Mouse (Mus musculus): Measurements from ENCODE around the gene Mrpl54. TPM values are rescaled to one million over a fixed set of nuclear protein-coding genes. Genes with fewer than 3 reads are reported as not detected.
A peak's percentile ranks its signal among the peaks of the same experiment; 100 is the strongest.

Gene Mrpl54
- polyA plus RNA-seq, 1 experiment from 2014 or later, result 138 TPM

- under 1% methylated on average over 74 of the region's 80 CpGs for WGBS
- H3K36me3 ChIP-seq (replicated peaks), result peaks cover 12% of the 10 kb centered on the region; the same call in 1 of the 2 replicates
- peak; percentile 95 for ATAC-seq (ENCODE audit: low FRiP score)
These were observed 26.0 kb upstream of the Mrpl54 start, which contains the start of gene Pip5k1c for GRCm38 (mm10) chr10:81292554-81293333. Gene Pip5k1c (plus strand): TSS chr10:81292963.

GRCm38 (mm10) chr10:81291511-81292104 lies 24.9 kb upstream of the Mrpl54 start, which contains the start of gene Tjp3:
Gene Tjp3 (minus strand): TSS chr10:81291581.
- H3K4me1 ChIP-seq, result peaks cover 44% of the 10 kb centered on the region
- H3K27ac ChIP-seq, result no peak within 1 kb of the TSS
- peak within 1 kb of the TSS; percentile 6; the same call in 1 of the 2 replicates for H3K4me2 ChIP-seq
- H3K9ac ChIP-seq, result no peak within 1 kb of the TSS
- H3K9me3 ChIP-seq, result no peaks in the 10 kb centered on the region
- peaks cover 32% of the 10 kb centered on the region for H3K27me3 ChIP-seq
- peak within 1 kb of the TSS; percentile 87; the same call in 1 of the 2 replicates for H3K4me3 ChIP-seq (replicated peaks)
- WGBS, result 73% methylated on average over 9 of the region's 9 CpGs
- H3K36me3 ChIP-seq (replicated peaks), result peaks cover 12% of the 10 kb centered on the region; the same call in 1 of the 2 replicates
- no peak for ATAC-seq (ENCODE audit: low FRiP score)

More at GRCm38 (mm10) chr10:81292554-81293333, 26.0 kb upstream of the Mrpl54 start, which contains the start of gene Pip5k1c:
- Histone ChIP-seq H3K9ac (peak within 1 kb of the TSS; percentile 82), H3K4me2 (peak within 1 kb of the TSS; percentile 98), H3K4me3 (replicated peaks) (peak within 1 kb of the TSS; percentile 87), H3K4me1 (peaks cover 44% of the 10 kb centered on the region), H3K9me3 (no peaks in the 10 kb centered on the region), H3K27me3 (peaks cover 31% of the 10 kb centered on the region), H3K27ac (peak within 1 kb of the TSS; percentile 91)

- Histone ChIP-seq H3K4me1 (peaks cover 48% of the 10 kb centered on the region), H3K27me3 (peaks cover 32% of the 10 kb centered on the region), H3K4me2 (peak overlapping the region; percentile 6; the same call in 1 of the 2 replicates), H3K9ac (no peak overlapping the region), H3K9me3 (no peaks in the 10 kb centered on the region), H3K36me3 (replicated peaks) (peaks cover 6% of the 10 kb centered on the region; the same call in 1 of the 2 replicates), H3K27ac (no peak overlapping the region), H3K4me3 (replicated peaks) (0 out of 2 replicates have a peak overlapping the region, but pooled peaks have one; percentile 0)
- ATAC-seq (ENCODE audit: low FRiP score), result no peak
- WGBS, result 12% methylated on average over 24 of the region's 24 CpGs
These were observed 24.1 kb upstream of the Mrpl54 start for GRCm38 (mm10) chr10:81290698-81291460.

GRCm38 (mm10) chr10:81289811-81290210 lies 23.1 kb upstream of the Mrpl54 start:
- Histone ChIP-seq H3K4me2 (no peak overlapping the region), H3K27me3 (peaks cover 40% of the 10 kb centered on the region)

GRCm38 (mm10) chr10:81289278-81289677 lies 22.5 kb upstream of the Mrpl54 start:
- Histone ChIP-seq H3K9ac (no peak overlapping the region), H3K4me3 (replicated peaks) (no peak overlapping the region), H3K9me3 (no peaks in the 10 kb centered on the region), H3K4me2 (no peak overlapping the region), H3K4me1 (peaks cover 46% of the 10 kb centered on the region), H3K27ac (no peak overlapping the region), H3K36me3 (replicated peaks) (no peaks in the 10 kb centered on the region), H3K27me3 (peaks cover 45% of the 10 kb centered on the region)
- WGBS, result 4% methylated on average over 7 of the region's 7 CpGs
- ATAC-seq (ENCODE audit: low FRiP score), result no peak

More at GRCm38 (mm10) chr10:81289811-81290210, 23.1 kb upstream of the Mrpl54 start:
- Histone ChIP-seq H3K4me1 (peaks cover 47% of the 10 kb centered on the region), H3K36me3 (replicated peaks) (no peaks in the 10 kb centered on the region), H3K4me3 (replicated peaks) (no peak overlapping the region), H3K9me3 (no peaks in the 10 kb centered on the region), H3K27ac (no peak overlapping the region), H3K9ac (no peak overlapping the region)
- 70% methylated on average over 14 of the region's 14 CpGs for whole genome bisulfite sequencing
- ATAC-seq (ENCODE audit: low FRiP score), result no peak

GRCm38 (mm10) chr10:81288601-81289000 lies 21.9 kb upstream of the Mrpl54 start:
- ATAC-seq (ENCODE audit: low FRiP score), result no peak
- 38% methylated on average over 6 of the region's 6 CpGs for WGBS
- H3K36me3 ChIP-seq (replicated peaks), result no peaks in the 10 kb centered on the region
- H3K4me2 ChIP-seq, result no peak overlapping the region
- no peak overlapping the region for H3K9ac ChIP-seq
- peaks cover 52% of the 10 kb centered on the region for H3K27me3 ChIP-seq
- H3K4me3 ChIP-seq (replicated peaks), result no peak overlapping the region
- no peak overlapping the region for H3K27ac ChIP-seq
- no peaks in the 10 kb centered on the region for H3K9me3 ChIP-seq
- H3K4me1 ChIP-seq, result peaks cover 40% of the 10 kb centered on the region

- Histone ChIP-seq H3K4me2 (no peak overlapping the region), H3K36me3 (replicated peaks) (no peaks in the 10 kb centered on the region), H3K9ac (no peak overlapping the region), H3K27me3 (peaks cover 61% of the 10 kb centered on the region), H3K9me3 (no peaks in the 10 kb centered on the region), H3K4me3 (replicated peaks) (no peak overlapping the region), H3K27ac (no peak overlapping the region), H3K4me1 (peaks cover 38% of the 10 kb centered on the region)
- WGBS, result 68% methylated on average over 8 of the region's 8 CpGs
- ATAC-seq (ENCODE audit: low FRiP score), result no peak
These were observed 20.9 kb upstream of the Mrpl54 start for GRCm38 (mm10) chr10:81287513-81288157.

GRCm38 (mm10) chr10:81286586-81286985 lies 19.9 kb upstream of the Mrpl54 start:
- 55% methylated on average over 6 of the region's 6 CpGs for WGBS
- Histone ChIP-seq H3K4me3 (replicated peaks) (peak overlapping the region; percentile 46; the same call in 1 of the 2 replicates), H3K4me2 (no peak overlapping the region), H3K4me1 (peaks cover 38% of the 10 kb centered on the region), H3K27me3 (peaks cover 61% of the 10 kb centered on the region), H3K27ac (no peak overlapping the region), H3K9me3 (no peaks in the 10 kb centered on the region), H3K36me3 (replicated peaks) (no peaks in the 10 kb centered on the region), H3K9ac (no peak overlapping the region)
- ATAC-seq (ENCODE audit: low FRiP score), result no peak

GRCm38 (mm10) chr10:81285694-81286450 lies 19.1 kb upstream of the Mrpl54 start:
- H3K36me3 ChIP-seq (replicated peaks), result no peaks in the 10 kb centered on the region
- H3K9me3 ChIP-seq, result no peaks in the 10 kb centered on the region
- peak overlapping the region; percentile 62 for H3K4me2 ChIP-seq
- 2% methylated on average over 54 of the region's 54 CpGs for whole genome bisulfite sequencing
- peak overlapping the region; percentile 49 for H3K9ac ChIP-seq
- no peak overlapping the region for H3K27ac ChIP-seq
- peak overlapping the region; percentile 46 for H3K4me3 ChIP-seq (replicated peaks)
- H3K4me1 ChIP-seq, result peaks cover 33% of the 10 kb centered on the region
- ATAC-seq (ENCODE audit: low FRiP score), result peak; percentile 82
- H3K27me3 ChIP-seq, result peaks cover 54% of the 10 kb centered on the region

- peak overlapping the region; percentile 46; the same call in 1 of the 2 replicates for H3K4me3 ChIP-seq (replicated peaks)
- no peaks in the 10 kb centered on the region for H3K9me3 ChIP-seq
- H3K36me3 ChIP-seq (replicated peaks), result no peaks in the 10 kb centered on the region
- WGBS, result 14% methylated on average over 17 of the region's 17 CpGs
- peak overlapping the region; percentile 62; the same call in 1 of the 2 replicates for H3K4me2 ChIP-seq
- H3K4me1 ChIP-seq, result peaks cover 28% of the 10 kb centered on the region
- peaks cover 48% of the 10 kb centered on the region for H3K27me3 ChIP-seq
- ATAC-seq (ENCODE audit: low FRiP score), result no peak
- no peak overlapping the region; the same call in 1 of the 2 replicates for H3K9ac ChIP-seq
- no peak overlapping the region for H3K27ac ChIP-seq
These were observed 18.0 kb upstream of the Mrpl54 start for GRCm38 (mm10) chr10:81284719-81285118.

- peaks cover 26% of the 10 kb centered on the region for H3K4me1 ChIP-seq
- 63% methylated on average over 6 of the region's 6 CpGs for WGBS
These were observed 17.5 kb upstream of the Mrpl54 start for GRCm38 (mm10) chr10:81284189-81284588.

More at GRCm38 (mm10) chr10:81284189-81284588, 17.5 kb upstream of the Mrpl54 start:
- Histone ChIP-seq H3K36me3 (replicated peaks) (no peaks in the 10 kb centered on the region), H3K27me3 (peaks cover 45% of the 10 kb centered on the region), H3K9ac (no peak overlapping the region), H3K4me2 (no peak overlapping the region), H3K9me3 (no peaks in the 10 kb centered on the region), H3K4me3 (replicated peaks) (no peak overlapping the region), H3K27ac (no peak overlapping the region)
- ATAC-seq (ENCODE audit: low FRiP score), result no peak

Measured in forebrain, embryonic 12.5 days (tissue).